Mouse (Mus musculus): Measurements from ENCODE around the gene Taar8a. TPM values are rescaled to one million over a fixed set of nuclear protein-coding genes. Genes with fewer than 3 reads are reported as not detected.

The Taar8a gene
- polyA plus RNA-seq, 3 experiments from 2014 or later = not detected

Other genes with a start within 250 kb of the Taar8a start
- gene Vnn3, start 225.0 kb upstream of the Taar8a start, polyA plus RNA-seq (2017; shearing (Covaris generic)) = not detected
- gene Vnn1, start 181.8 kb upstream of the Taar8a start, polyA plus RNA-seq (2017; shearing (Covaris generic)) = not detected
- not detected for gene Taar1, start 156.1 kb upstream of the Taar8a start, polyA plus RNA-seq (2017; shearing (Covaris generic))
- not detected for gene Taar2, start 137.9 kb upstream of the Taar8a start, polyA plus RNA-seq (2017; shearing (Covaris generic))
- not detected for gene Taar3, start 126.9 kb upstream of the Taar8a start, polyA plus RNA-seq (2017; shearing (Covaris generic))
- gene Taar4, start 116.0 kb upstream of the Taar8a start, polyA plus RNA-seq (2017; shearing (Covaris generic)) = not detected
- gene Taar5, start 105.8 kb upstream of the Taar8a start, polyA plus RNA-seq (2017; shearing (Covaris generic)) = not detected
- gene Taar6, start 90.9 kb upstream of the Taar8a start, polyA plus RNA-seq (2017; shearing (Covaris generic)) = not detected
- not detected for gene Taar7a, start 83.0 kb upstream of the Taar8a start, polyA plus RNA-seq (2017; shearing (Covaris generic))
- gene Taar7b, start 76.6 kb upstream of the Taar8a start, polyA plus RNA-seq (2017; shearing (Covaris generic)) = not detected
- not detected for gene Taar7d, start 49.3 kb upstream of the Taar8a start, polyA plus RNA-seq (2017; shearing (Covaris generic))
- not detected for gene Taar7e, start 38.9 kb upstream of the Taar8a start, polyA plus RNA-seq (2017; shearing (Covaris generic))
- not detected for gene Taar7f, start 27.0 kb upstream of the Taar8a start, polyA plus RNA-seq (2017; shearing (Covaris generic))
- not detected for gene Taar8b, start 15.8 kb downstream of the Taar8a start, polyA plus RNA-seq (2017; shearing (Covaris generic))
- gene Taar8c, start 25.4 kb downstream of the Taar8a start, polyA plus RNA-seq (2017; shearing (Covaris generic)) = not detected
- gene Taar9, start 33.0 kb downstream of the Taar8a start, polyA plus RNA-seq (2017; shearing (Covaris generic)) = not detected
- 10 to 100 TPM; 21.5 to 33.8 (median 23.1) TPM for gene Stx7, start 72.8 kb downstream of the Taar8a start, polyA plus RNA-seq (2017; shearing (Covaris generic))
- not detected for gene Moxd1, start 147.0 kb downstream of the Taar8a start, polyA plus RNA-seq (2017; shearing (Covaris generic))

All from inflammation-experienced regulatory T-cells, adult 6 months (primary cell).